Mouse (Mus musculus) neural tube, embryonic 11.5 days (tissue): ENCODE results near the gene Asb4. TPM values are rescaled to one million over a fixed set of nuclear protein-coding genes. Genes with fewer than 3 reads are reported as not detected.
A peak's percentile ranks its signal among the peaks of the same experiment; 100 is the strongest.

ENCODE experiments used
- ATAC-seq: fragments of 200-750 bp; cut with Nextera tagmentation; 2 replicates; pipeline ENCODE4 v1.8.0; 2017; ENCODE audit warnings: moderate number of reproducible peaks, mild to moderate bottlenecking, moderate TSS enrichment, moderate library complexity; ENCODE audit not compliant: insufficient read depth, low FRiP score, low TSS enrichment
- DNase-seq: peaks from one replicate; pipeline ENCODE4 v3.0.0-alpha.2; 2015; ENCODE audit warnings: low spot score
- H3K27ac ChIP-seq: fragments of 300-500 bp; sonication (generic); 2 replicates; pipeline ENCODE4 v1.5.1; 2014; ENCODE audit warnings: low read depth, mild to moderate bottlenecking, low read length
- H3K27me3 ChIP-seq: fragments of 300-500 bp; sonication (generic); 2 replicates; pipeline ENCODE4 v1.6.1; 2014; ENCODE audit warnings: mild to moderate bottlenecking, low read length, mixed read lengths; ENCODE audit not compliant: control insufficient read depth, insufficient read depth
- H3K36me3 ChIP-seq: fragments of 300-500 bp; sonication (generic); 2 replicates; pipeline ENCODE4 v1.6.1; 2014; ENCODE audit warnings: mild to moderate bottlenecking, low read length, moderate library complexity, mixed read lengths; ENCODE audit not compliant: control insufficient read depth, insufficient read depth
- H3K4me1 ChIP-seq: fragments of 300-500 bp; sonication (generic); 2 replicates; pipeline ENCODE4 v1.6.1; 2014; ENCODE audit warnings: low read length, mixed read lengths; ENCODE audit not compliant: control insufficient read depth, insufficient read depth
- H3K4me2 ChIP-seq: fragments of 300-500 bp; sonication (generic); 2 replicates; pipeline ENCODE4 v1.6.1; 2014; ENCODE audit warnings: low read depth, mild to moderate bottlenecking, moderate library complexity
- H3K4me3 ChIP-seq: fragments of 300-500 bp; sonication (generic); 2 replicates; pipeline ENCODE4 v1.5.1; 2014; ENCODE audit warnings: low read depth, low read length
- H3K9ac ChIP-seq: fragments of 300-500 bp; sonication (generic); 2 replicates; pipeline ENCODE4 v1.6.1; 2014; ENCODE audit warnings: mild to moderate bottlenecking, low read length
- H3K9me3 ChIP-seq: fragments of 300-500 bp; sonication (generic); 2 replicates; pipeline ENCODE4 v1.6.1; 2016; ENCODE audit warnings: low read length; ENCODE audit not compliant: control insufficient read depth
- WGBS: fragments of 180-500 bp; shearing (Covaris S2); extraction: QIAGEN DNeasy Blood & Tissue Kit; methylation state at CpG from one replicate; pipeline ENCODE4 v1.1.7; 2014; 5-methylcytosine and 5-hydroxymethylcytosine counted together
- polyA plus RNA-seq: library from polyadenylated mRNA; unstranded; fragments of >200 nt; fragmentation: Nextera tagmentation; extraction: Ambion mirVana; gene quantifications from 2 replicates; pipeline ENCODE4 v1.2.1, GENCODE M21; 2014

Asb4 gene
- polyA plus RNA-seq, 1 experiment from 2014 or later, result 41.0 TPM

GRCm38 (mm10) chr6:5404016-5404415 lies 20.8 kb downstream of the Asb4 start:
- 52% methylated on average over 6 of the region's 6 CpGs for WGBS
- Histone ChIP-seq H3K4me1 (peaks cover 11% of the 10 kb centered on the region; the same call in 1 of the 2 replicates), H3K9ac (no peak overlapping the region), H3K4me3 (no peak overlapping the region), H3K9me3 (no peaks in the 10 kb centered on the region), H3K4me2 (no peak overlapping the region), H3K27ac (peak overlapping the region; percentile 45; the same call in 1 of the 2 replicates), H3K36me3 (no peaks in the 10 kb centered on the region), H3K27me3 (no peaks in the 10 kb centered on the region)
- ATAC-seq (peak; percentile 48; the same call in 1 of the 2 replicates), DNase-seq (peak; percentile 11)

GRCm38 (mm10) chr6:5408451-5409177 lies 25.4 kb downstream of the Asb4 start:
- Histone ChIP-seq H3K27me3 (no peaks in the 10 kb centered on the region), H3K4me3 (no peak overlapping the region), H3K4me1 (peaks cover 11% of the 10 kb centered on the region; the same call in 1 of the 2 replicates), H3K9me3 (no peaks in the 10 kb centered on the region), H3K36me3 (no peaks in the 10 kb centered on the region), H3K9ac (no peak overlapping the region), H3K4me2 (no peak overlapping the region), H3K27ac (no peak overlapping the region)
- WGBS, result 46% methylated on average over 8 of the region's 8 CpGs
- ATAC-seq (peak; percentile 86), DNase-seq (peak; percentile 79)

- Histone ChIP-seq H3K36me3 (no peaks in the 10 kb centered on the region), H3K4me2 (no peak overlapping the region), H3K27me3 (no peaks in the 10 kb centered on the region), H3K4me1 (peaks cover 4% of the 10 kb centered on the region; the same call in 1 of the 2 replicates), H3K9me3 (no peaks in the 10 kb centered on the region), H3K4me3 (no peak overlapping the region), H3K27ac (no peak overlapping the region), H3K9ac (no peak overlapping the region)
- ATAC-seq (no peak), DNase-seq (no peak)
- 87% methylated on average over 4 of the region's 4 CpGs for WGBS
Observed at GRCm38 (mm10) chr6:5409676-5410075, 26.5 kb downstream of the Asb4 start.

- H3K27ac ChIP-seq, result no peak overlapping the region
- H3K4me3 ChIP-seq, result no peak overlapping the region
- H3K4me2 ChIP-seq, result no peak overlapping the region
- H3K27me3 ChIP-seq, result no peaks in the 10 kb centered on the region
- H3K9me3 ChIP-seq, result no peaks in the 10 kb centered on the region
- H3K4me1 ChIP-seq, result peaks cover 4% of the 10 kb centered on the region; the same call in 1 of the 2 replicates
- H3K9ac ChIP-seq, result no peak overlapping the region
- 60% methylated on average over 6 of the region's 6 CpGs for WGBS
- ATAC-seq (peak; percentile 62), DNase-seq (peak; percentile 66)
- H3K36me3 ChIP-seq, result no peaks in the 10 kb centered on the region
Observed at GRCm38 (mm10) chr6:5410697-5411391, 27.7 kb downstream of the Asb4 start.

GRCm38 (mm10) chr6:5413282-5413681 lies 30.1 kb downstream of the Asb4 start:
- 62% methylated on average over 8 of the region's 8 CpGs for WGBS
- no peak for DNase-seq
- Histone ChIP-seq H3K27ac (no peak overlapping the region), H3K27me3 (no peaks in the 10 kb centered on the region), H3K4me1 (peaks cover 2% of the 10 kb centered on the region; the same call in 1 of the 2 replicates), H3K36me3 (no peaks in the 10 kb centered on the region), H3K9ac (no peak overlapping the region), H3K9me3 (no peaks in the 10 kb centered on the region), H3K4me2 (no peak overlapping the region), H3K4me3 (no peak overlapping the region)
- ATAC-seq, result no peak

GRCm38 (mm10) chr6:5421442-5421841 lies 38.3 kb downstream of the Asb4 start:
- H3K4me2 ChIP-seq, result no peak overlapping the region
- no peaks in the 10 kb centered on the region for H3K27me3 ChIP-seq
- no peaks in the 10 kb centered on the region for H3K36me3 ChIP-seq
- DNase-seq (no peak), ATAC-seq (no peak)
- 90% methylated on average over 2 of the region's 2 CpGs for WGBS
- H3K27ac ChIP-seq, result no peak overlapping the region
- H3K9me3 ChIP-seq, result no peaks in the 10 kb centered on the region
- H3K4me3 ChIP-seq, result no peak overlapping the region
- H3K9ac ChIP-seq, result no peak overlapping the region
- no peaks in the 10 kb centered on the region for H3K4me1 ChIP-seq

GRCm38 (mm10) chr6:5422386-5422785 lies 39.2 kb downstream of the Asb4 start:
- ATAC-seq (no peak), DNase-seq (no peak)
- H3K9ac ChIP-seq, result no peak overlapping the region
- no peak overlapping the region for H3K4me2 ChIP-seq
- no peak overlapping the region for H3K4me3 ChIP-seq
- WGBS, result 91% methylated on average over 3 of the region's 3 CpGs
- H3K4me1 ChIP-seq, result no peaks in the 10 kb centered on the region
- H3K36me3 ChIP-seq, result no peaks in the 10 kb centered on the region
- no peaks in the 10 kb centered on the region for H3K27me3 ChIP-seq
- no peaks in the 10 kb centered on the region for H3K9me3 ChIP-seq
- H3K27ac ChIP-seq, result no peak overlapping the region

GRCm38 (mm10) chr6:5423594-5423993 lies 40.4 kb downstream of the Asb4 start:
- no peak overlapping the region for H3K4me2 ChIP-seq
- no peaks in the 10 kb centered on the region for H3K27me3 ChIP-seq
- no peak overlapping the region for H3K4me3 ChIP-seq
- no peak overlapping the region for H3K9ac ChIP-seq
- no peaks in the 10 kb centered on the region for H3K9me3 ChIP-seq
- no peak overlapping the region for H3K27ac ChIP-seq
- no peak for DNase-seq
- WGBS, result 88% methylated on average over 15 of the region's 15 CpGs
- H3K36me3 ChIP-seq, result no peaks in the 10 kb centered on the region
- no peak for ATAC-seq
- H3K4me1 ChIP-seq, result no peaks in the 10 kb centered on the region

GRCm38 (mm10) chr6:5427033-5427432 lies 43.8 kb downstream of the Asb4 start:
- Histone ChIP-seq H3K36me3 (no peaks in the 10 kb centered on the region), H3K27ac (no peak overlapping the region), H3K9me3 (no peaks in the 10 kb centered on the region), H3K27me3 (no peaks in the 10 kb centered on the region), H3K4me3 (no peak overlapping the region), H3K9ac (no peak overlapping the region), H3K4me1 (no peaks in the 10 kb centered on the region), H3K4me2 (no peak overlapping the region)
- no peak for DNase-seq
- ATAC-seq, result no peak
- 89% methylated on average over 2 of the region's 2 CpGs for WGBS
